Mouse (Mus musculus): ENCODE results near the gene 1700066M21Rik.

The 1700066M21Rik gene

DNA sequence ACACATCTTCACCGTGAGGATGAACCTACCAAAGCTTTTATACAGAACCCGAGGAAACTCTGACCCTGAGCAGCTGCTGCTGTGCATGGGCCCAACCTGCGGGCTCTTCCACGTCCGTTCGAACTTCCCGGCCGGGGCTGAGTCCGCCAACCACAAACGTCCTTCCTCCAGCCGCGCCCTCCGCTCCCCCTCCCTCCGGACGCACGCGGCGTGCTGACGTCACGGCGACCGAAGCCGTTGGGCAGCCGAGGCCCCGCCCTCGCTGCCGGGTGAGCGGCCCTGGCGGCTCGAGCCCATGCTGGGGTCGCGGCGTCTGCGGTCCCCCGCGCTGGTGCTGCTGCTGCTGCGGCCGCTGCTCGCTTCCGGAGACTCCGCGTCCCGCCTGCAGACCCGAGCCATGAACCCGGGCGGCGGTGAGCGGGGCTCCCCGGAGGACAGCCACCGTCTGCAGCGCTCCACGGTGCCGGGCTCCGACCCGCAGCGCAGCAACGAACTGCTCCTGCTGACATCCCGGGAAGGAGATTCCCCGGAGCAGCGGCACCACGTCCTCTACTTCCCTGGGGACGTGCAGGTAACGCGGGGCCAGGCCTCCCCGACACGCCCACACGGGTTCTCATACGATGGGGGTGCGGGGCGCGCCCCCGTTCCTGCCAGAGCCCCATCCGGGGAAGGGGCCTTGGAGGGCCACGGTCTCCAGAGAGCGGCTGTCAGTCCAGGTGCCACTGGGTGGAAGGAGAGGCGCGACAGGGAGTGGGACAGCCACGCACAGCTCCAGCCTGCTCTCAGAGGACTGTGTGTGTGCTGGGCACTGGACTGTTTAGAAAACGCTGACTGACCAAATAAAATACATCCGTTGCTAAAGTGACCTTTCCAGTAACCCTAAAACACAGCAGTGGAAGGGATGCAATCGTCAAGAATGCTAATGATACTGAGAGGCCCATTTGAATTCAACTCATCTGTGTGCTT lies at the start of gene 1700066M21Rik:
Gene 1700066M21Rik (plus strand): TSS at position 245 of the 966 bp plus-strand sequence.
- peak; percentile 96 to 97 for DNase-seq

DNA sequence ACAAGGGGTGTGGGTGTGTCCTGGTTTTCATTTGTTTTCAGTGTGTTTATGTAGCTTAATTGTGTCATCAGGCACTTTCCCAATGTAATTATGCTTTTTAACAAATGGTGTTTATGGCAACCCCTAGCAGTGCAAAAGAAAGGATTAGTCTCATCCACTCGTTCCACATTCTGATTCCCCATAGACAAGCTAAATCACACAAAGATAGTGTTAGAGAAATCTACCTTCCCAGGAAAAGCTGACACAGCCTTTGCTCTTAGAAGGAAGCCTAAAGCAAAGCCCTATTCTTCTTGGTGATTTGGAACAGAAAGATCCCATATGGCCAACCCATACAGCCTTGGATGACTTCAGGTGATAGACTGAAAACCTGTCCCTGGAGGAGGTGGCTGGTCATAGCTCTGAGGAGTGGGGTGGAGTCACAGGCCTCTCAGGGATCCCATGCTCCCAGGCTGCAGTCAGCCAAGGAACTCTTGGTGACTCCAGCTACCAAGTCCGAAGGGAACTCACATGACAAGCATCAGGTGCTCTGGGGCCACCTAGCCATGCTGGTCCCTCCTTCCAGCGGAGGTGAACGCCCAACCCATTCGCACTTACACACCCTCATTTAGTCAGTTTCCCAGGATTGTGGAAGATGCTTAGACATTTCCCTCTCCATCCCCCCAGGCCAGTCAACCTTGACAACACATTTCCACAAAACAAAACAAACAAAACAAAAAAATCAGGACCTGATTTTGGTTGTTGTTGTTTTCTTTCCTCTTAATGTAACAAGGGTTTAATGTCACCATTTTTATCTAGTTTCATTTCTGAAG lies 47.9 kb upstream of the 1700066M21Rik start:
- DNase-seq = no peak

DNA sequence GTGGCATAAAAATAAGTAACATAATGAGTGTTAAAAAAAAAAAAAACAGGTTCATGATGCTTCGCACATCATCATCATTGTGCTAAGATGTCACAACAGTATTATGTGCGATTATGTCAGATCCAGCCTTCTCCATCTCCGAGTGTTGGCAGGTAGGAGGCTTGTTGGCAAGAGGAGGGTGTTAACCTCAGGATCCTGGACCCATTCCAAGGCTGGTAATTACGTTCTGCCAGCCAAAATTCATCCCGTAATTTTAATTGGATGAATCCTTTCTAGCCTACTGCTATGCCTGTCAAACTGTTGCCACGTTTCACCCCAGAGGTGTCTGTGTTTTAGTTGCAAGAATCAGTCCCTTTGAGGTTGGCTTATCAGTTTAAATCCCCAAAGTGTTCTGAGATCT lies 47.2 kb upstream of the 1700066M21Rik start:
- no peak for DNase-seq

DNA sequence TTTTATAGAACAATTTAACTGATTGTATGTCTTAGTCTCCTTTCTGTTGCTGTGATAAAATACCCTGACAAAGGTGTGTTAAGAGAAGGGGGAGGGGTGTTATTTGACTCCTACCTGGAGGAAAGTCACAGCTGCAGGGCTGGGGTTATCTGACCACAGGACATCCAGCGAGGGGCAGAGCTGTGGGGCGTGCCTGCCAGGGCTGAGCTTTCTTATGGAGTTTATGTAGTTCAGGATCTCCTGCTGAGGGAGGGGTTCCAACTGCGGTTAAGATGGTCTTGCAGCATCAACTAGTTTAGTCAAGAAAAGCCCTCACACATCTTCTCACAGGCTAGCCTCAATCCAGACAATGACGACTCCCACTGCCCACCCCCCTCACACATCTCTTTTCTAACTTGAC lies 45.4 kb upstream of the 1700066M21Rik start:
- no peak for DNase-seq

DNA sequence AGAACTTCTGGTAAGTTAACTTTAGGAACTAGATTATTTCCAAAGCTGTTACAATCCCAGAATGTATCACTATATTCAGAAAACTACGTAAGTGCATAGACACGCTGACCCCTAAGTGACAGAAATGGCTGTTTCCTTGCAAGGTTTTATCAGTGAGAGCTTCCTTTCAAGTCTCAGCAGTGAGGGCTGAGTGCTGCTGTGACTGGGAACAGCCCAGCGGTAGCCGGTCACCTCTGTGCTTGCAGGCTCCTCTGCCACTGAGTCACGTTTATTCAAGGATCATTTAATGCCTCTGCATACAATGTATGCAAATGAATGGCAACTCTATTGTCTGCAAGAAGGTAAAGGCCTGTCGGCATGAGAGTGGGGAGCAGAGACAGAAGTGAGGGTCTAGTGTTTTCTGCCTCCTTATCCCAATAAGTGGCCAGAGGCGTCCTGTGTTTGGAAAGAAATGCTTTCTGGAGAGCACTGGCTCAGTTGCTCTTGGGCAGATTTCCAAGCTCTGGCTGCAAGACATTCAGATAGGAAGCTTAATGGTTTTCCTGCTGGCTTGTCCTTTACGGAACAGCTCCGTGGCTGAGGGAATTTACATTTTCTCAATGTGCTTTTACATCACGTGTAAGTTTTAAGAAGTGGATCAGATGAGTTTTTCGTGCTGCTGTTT lies 43.7 kb upstream of the 1700066M21Rik start:
- peak; percentile 26 to 35 for DNase-seq

DNA sequence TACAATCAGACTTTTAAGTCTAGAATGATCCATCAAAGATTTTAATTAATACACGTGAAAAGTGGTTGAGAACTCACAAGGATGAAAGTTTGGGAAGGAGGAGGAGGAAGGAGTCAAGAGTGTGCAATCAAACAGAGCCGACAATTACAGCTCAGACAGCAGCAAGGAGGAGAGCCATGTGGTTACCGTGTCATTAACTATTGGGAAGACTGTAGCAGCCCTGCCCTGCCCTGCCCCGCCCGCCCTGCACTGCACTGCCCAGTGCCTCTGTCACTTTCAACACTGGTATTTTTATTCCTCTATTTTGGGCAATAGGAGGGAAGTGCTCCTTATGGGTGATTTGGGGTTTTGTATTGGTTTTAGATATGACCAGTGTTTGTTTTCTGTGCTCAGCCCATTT lies 42.2 kb upstream of the 1700066M21Rik start:
- DNase-seq = no peak

DNA sequence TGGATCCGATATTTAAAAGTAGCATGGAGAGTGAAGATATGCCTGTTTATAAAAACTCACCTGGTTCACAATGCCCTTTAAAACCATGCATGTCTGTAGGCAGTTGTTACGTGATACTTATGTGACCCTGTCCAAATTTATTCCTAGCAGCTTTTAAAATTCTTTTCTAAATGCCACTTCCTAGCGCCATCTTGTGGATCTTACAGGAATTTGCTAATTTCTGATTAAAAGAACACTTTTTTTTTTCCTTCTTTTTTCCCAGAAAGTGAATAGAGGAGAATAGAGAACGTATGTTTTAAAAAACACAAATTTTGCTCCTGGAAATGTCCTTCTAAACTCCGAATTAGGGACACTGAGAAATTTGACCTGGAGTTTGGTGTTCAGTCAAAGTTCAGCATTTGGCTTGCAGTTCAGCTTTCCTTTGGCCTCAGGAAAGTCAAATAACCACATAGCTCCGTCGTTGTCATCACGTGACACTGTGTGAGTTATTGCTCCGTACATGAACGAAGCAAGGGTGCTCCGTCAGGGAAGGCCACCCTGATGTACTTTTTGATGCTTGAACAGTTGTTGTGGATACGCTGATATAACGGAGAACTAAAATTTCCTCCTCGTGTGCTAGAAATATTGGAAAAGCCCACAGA lies 38.1 kb upstream of the 1700066M21Rik start:
- no peak for DNase-seq

DNA sequence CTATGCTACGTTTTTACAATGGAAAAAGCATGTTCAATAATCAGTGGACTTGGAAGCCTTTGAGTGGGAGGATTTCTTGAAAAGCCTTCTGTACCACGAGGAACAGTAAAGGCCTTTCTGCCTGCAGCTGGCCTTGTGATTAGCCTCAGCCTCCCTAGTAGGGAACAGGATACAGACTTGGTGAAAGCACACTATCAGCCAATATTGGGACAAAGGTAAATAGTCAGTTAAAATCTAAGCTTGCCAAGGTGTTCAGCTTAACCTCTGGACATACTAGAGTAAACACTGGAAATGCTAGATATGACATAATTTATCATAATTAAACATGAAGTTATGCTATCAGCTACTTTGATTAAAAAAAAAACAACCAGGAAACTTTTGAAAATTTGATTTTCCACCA lies 36.2 kb upstream of the 1700066M21Rik start:
- DNase-seq = no peak

DNA sequence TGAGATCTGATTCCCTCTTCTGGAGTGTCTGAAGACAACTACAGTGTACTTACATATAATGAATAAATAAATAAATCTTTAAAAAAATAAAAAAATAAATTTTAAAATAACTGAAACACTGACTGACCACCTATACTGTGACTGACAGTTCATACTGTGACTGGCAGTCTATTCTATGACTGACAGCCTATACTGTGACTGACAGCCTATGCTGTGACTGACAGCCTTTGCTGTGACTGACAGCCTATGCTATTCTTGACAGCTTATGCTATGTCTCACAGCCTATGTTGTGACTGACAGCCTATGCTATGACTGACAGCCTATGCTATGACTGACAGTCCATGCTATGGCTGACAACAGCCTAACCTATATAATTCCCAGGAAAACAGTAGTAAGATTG lies 29.9 kb upstream of the 1700066M21Rik start:
- DNase-seq = no peak

DNA sequence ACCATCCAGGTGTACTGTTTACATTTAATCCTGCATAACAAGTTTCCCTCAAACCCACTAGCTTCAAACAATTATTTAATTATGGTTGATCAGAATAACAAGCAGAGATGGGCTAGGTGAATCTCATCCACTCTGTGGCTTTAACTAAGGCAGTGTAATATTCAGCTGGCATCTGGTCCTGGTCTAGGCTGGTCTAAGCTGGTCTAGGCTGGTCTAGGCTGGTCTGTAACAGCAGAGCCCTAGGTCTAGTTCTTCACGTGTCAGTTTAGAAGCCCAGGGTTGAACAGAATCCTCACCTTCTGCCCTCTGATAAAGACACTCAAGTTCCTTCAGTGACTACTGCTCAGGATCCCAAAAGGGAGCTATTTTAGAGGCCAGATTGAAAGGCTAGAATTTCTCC lies 25.5 kb upstream of the 1700066M21Rik start:
- no peak for DNase-seq

DNA sequence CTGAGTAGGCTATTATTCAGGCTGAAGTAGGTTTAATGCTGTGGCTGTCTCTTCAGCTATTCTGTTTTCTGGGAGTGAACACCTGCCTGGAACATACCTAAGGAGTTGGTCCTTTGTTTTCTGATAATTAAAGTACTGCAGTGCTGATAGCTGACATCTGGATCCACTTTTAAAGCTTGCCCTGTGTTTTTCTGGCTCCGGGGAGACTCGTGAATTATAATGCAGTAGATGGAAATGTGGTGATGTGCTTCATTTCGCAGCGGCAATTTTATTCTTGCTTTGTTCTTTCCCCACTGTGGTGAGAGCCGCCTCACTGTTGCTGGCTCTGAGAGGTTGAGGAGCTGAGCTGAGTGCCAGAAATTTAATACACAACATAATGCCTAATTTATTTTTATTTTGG lies 18.9 kb upstream of the 1700066M21Rik start:
- DNase-seq = no peak

DNA sequence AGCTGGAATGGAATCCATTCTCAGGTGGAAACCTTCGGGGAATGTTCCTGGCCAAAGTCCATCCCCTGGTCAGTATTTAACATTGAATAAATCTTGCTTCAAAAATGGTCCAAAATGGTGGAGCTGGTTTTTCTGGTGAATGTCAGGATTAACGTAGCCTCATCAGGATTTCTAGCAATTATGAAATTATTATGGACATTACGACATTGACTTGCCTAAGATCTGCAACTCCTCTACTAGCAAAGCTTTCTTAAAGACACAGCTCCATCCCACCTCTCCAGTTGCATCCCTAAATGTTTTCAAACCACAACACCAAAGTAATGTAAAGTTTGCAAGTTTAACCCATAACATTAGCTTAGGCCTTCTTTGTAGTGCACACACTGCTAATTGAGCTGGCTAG lies 10.0 kb upstream of the 1700066M21Rik start:
- no peak for DNase-seq

DNA sequence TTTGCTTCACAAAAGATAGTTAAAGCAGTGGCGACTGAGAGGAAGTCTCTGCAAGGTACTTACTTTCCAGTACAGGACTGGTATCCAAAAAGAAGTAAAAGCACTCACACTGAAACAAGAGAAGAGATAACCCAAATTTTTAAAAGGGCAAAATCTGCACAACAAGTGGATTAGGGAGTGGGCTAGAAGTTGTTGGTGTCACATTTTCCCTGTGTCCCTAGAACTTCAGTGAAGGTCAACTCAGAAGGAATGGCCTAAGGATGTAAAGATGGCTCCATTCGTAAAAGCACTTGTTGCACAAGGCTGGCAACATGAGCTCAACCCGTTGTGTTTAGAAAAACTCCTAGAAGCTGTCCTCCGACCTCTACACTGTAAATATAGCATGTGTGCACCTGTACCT lies 8.3 kb upstream of the 1700066M21Rik start:
- DNase-seq = no peak

DNA sequence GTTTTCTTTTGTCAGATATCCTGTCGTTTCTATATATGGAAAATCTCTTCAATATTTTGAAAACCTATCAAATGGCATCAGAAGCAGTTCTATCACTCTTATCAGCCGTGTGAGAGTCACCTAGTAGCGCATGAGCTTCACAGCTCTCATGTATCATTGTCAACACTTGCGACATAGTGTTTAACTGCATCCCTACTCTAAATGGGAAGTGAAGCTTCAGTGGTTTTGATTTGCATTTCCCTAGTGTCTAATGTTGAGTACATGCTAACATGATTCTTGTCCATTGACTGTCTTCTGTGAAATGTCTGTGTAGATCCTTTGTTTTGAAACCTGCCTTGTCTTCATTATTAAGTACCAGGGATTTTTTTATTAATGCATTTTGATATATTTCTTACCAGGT lies 7.0 kb upstream of the 1700066M21Rik start:
- no peak for DNase-seq

DNA sequence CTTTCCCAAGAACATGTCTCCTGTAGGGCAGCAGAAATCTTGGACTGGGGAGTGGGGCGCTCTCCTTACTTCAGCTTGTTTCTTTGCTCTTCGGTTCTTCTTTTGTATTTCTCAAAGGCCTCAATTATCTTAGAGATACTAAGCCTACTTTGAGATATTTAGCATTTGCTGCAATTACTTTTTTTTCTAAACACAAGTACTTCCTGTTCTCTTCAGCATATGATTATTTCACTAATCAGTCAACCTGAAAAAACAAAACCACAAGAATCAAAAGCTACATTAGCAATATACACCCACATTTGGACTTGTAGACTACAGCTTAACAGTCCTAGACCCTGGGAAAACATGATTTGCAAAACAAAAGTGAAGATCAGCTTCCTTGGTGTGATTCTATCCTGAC lies 2.1 kb upstream of the 1700066M21Rik start:
- no peak for DNase-seq

DNA sequence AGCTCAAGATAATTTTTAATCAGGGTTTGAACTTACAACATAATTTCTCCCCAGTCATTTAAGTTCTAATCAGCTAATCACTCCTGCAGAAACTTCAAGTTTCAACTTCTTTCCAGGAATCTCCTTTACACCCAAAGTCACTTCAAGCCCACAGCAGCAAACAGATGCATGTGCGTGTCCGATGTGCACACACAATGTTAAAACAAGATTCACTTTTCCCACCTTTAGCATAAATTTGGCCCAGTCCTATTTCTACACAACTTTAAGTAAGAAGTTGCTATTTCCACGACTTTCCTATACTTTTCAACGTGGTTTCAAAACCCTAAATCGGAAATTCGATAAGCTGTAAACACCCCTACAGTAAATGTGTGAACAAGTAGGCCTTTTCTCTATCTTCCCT lies 614 bp upstream of the 1700066M21Rik start:
- DNase-seq = no peak

DNA sequence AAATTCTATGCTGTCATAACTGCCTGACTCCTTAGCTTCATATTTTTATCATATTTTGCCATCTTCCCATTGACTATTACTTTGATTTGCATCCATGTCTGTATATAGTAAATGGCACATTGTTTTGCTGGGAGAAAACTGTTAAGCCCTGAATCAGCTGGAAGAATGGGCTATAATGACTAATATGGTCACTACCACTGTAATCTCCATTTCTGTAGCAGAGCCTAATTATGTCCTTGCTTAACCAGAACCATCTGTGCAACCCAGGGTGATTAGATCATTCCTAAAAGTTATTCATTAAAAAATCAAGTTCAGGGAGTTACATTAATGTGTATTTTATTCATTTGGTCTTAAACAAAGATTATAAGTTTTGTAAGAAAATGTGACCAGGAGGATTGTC lies 9.1 kb downstream of the 1700066M21Rik start:
- DNase-seq = no peak

DNA sequence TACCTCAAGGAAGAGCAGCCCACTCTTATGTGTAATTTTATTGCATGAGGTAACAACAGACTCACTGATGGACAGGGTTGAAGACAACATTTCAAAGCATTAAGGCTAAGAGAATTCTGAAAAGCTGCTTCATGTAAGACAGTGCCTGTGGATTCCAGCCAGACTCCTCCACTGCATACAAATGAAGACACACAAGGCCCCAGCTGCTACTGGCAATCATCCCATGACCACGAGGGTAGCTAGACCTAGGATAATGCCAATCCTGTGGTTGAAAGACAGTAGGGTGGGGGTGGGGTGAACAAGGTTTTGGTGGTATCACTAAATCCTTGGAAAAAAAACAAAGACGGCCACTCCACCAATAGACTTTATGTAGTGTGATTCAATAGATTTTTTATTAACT lies 10.5 kb downstream of the 1700066M21Rik start:
- no peak for DNase-seq

DNA sequence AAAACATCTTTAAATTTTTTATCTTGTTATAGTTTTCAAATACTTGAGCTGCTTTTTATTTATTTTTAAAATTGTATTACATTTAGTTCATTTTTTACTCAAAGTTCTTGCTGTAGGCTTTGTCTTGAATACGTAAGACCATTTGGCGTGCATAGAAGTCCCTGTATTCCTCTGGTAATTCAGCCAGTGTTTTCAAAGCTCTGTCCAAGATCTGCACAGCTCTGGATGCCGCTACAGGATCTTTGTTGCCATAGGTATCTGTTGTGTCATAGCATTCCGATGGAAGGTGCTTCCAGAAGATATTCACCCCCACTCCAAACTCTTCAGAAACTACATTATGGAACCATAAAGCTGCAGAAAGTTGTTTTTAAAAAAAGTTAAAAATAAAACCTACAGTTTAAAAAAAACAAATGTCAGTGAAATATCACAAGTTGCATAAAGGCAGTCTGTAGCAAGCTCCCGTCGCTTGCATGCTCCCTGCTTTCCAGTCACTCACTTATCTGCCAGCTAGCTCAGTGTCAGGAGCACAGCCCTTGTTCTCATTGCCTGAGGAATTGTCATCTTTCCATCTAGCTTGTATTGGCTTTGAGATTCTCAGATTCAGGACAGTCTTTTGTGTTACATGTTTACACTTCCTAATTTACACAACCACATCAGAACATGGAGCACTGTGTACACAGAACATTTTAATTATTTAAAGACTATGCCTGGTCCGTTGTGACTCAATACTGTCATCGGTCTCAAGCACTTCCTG lies 11.2 kb downstream of the 1700066M21Rik start:
- no peak for DNase-seq

DNA sequence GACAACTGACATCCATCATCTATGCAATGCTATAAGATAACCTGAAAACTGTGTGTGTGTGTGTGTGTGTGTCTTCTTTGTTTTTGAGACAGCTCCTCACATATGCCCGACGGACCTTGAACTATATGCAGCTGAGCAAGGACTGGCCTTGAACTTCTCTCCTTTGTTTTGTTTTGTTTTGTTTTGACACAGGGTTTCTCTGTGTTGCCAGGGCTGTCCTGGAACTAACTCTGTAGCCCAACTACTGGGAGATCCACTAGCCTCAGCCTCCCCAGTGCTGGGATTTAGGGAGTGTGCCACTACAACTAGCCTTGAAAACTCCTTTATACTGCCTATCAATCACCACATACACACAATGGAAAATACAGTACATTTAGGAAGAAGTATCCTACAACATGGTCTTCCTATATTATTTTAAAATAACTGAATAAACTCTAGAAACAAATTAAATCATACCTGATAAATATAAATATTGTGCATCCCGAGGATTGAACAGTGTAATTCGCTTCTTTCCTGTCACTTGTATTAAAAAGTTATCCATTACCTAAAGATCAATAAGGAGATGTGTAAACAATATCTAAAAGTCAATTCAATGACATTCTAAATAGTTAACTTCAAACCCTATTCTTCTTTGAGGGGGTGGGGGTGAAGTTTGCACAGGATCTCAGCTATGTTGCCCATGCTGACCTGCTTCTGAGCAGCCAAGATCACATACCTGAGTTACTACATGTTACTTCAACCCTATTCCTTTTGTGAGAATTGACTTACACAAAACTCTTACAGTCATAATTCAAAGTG lies 13.8 kb downstream of the 1700066M21Rik start:
- DNase-seq = no peak

DNA sequence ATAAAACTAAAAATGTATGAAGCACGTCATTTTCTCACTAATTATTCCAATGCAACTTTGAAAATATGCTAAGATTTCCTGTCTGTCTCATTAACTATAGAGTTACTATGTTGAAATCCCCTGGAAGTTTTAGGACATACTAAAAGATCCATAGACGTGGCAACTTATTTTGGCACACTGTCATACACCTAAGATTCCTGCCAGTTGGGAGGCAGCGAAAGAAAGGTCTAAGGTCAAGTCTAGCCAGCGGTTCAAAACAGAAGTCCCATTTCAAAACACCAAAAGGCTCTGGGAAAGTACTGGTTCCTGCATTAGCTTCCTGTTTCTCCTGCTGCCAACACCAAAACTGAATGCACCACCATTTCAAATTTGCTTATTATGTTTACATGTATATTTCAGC lies 15.0 kb downstream of the 1700066M21Rik start:
- no peak for DNase-seq
